Mouse (Mus musculus) erythroblast, embryonic 14.5 days (primary cell): ENCODE data around the gene Rgs16. TPM values are rescaled to one million over a fixed set of nuclear protein-coding genes. Genes with fewer than 3 reads are reported as not detected.
A peak's percentile ranks its signal among the peaks of the same experiment; 100 is the strongest.
"Not testable (repeated sequence)": the region's sequence is repeated elsewhere in the genome, so short reads cannot be mapped to it uniquely, and the experiment has no call there.

Experiments used
- H3K27me3 ChIP-seq: 2 replicates; pipeline ENCODE4 v1.6.1; 2012; ENCODE audit warnings: inconsistent platforms; ENCODE audit not compliant: control insufficient read depth
- H3K36me3 ChIP-seq: 2 replicates; pipeline ENCODE4 v1.6.1; 2012; ENCODE audit warnings: mild to moderate bottlenecking, inconsistent platforms; ENCODE audit not compliant: control insufficient read depth
- H3K4me1 ChIP-seq: 2 replicates; pipeline ENCODE4 v1.6.1; 2012; ENCODE audit warnings: inconsistent platforms; ENCODE audit not compliant: control insufficient read depth
- H3K4me3 ChIP-seq: replicated peaks from 2 replicates; pipeline ENCODE3; 2012; ENCODE audit warnings: moderate library complexity, mild to moderate bottlenecking, inconsistent platforms
- H3K9me3 ChIP-seq: 2 replicates; pipeline ENCODE4 v1.6.1; 2012; ENCODE audit warnings: low read length, inconsistent platforms, mixed read lengths; ENCODE audit not compliant: control insufficient read depth
- GATA1 ChIP-seq: IDR thresholded peaks from 2 replicates; pipeline ENCODE4 v1.6.1; 2012; ENCODE audit warnings: low read length, inconsistent platforms, mixed read lengths
- TAL1 ChIP-seq: IDR thresholded peaks from 3 replicates; pipeline ENCODE4 v1.6.1; 2012; ENCODE audit warnings: low read length, inconsistent platforms, mixed read lengths
- polyA plus RNA-seq: library from polyadenylated mRNA; stranded (reverse); fragments of >175 nt; gene quantifications from 2 replicates; pipeline ENCODE4 v1.2.3, GENCODE M21; 2012

Gene Rgs16
- polyA plus RNA-seq, 1 experiment: not detected

- Histone ChIP-seq H3K27me3 (no peaks in the 10 kb centered on the region), H3K4me1 (peaks cover 58% of the 10 kb centered on the region), H3K9me3 (no peaks in the 10 kb centered on the region), H3K4me3 (peak overlapping the region; percentile 23), H3K36me3 (peaks cover 53% of the 10 kb centered on the region)
- no peak for TF ChIP-seq TAL1
Measured at GRCm38 (mm10) chr1:153753725-153754464, 13.7 kb downstream of the Rgs16 start.

DNA sequence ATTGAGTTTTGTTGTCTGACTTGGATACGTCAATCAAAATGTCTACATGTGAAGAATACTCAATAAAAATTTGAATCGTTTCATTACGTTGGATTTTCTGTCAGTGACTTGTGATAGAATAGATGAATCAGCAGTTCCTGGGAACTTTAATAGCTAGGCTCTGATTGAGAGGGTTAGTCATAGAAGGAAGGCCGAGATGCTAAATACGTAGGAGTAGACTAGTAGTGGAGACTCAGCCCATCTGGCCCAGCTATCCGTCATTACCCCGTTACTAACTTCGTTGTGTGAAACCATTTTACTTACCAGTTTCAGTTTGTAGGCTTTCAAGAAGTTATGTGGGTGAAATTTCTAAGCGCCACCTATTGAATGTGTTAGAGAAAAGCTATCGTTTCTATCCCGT, 24.0 kb downstream of the Rgs16 start:
- Histone ChIP-seq H3K4me3 (no peak overlapping the region), H3K9me3 (no peaks in the 10 kb centered on the region), H3K36me3 (peaks cover 39% of the 10 kb centered on the region), H3K4me1 (no peaks in the 10 kb centered on the region), H3K27me3 (no peaks in the 10 kb centered on the region)
- TF ChIP-seq GATA1 (no peak), TAL1 (no peak)

- peaks cover 17% of the 10 kb centered on the region for H3K36me3 ChIP-seq
- no peaks in the 10 kb centered on the region for H3K4me1 ChIP-seq
- H3K27me3 ChIP-seq: no peaks in the 10 kb centered on the region
- no peaks in the 10 kb centered on the region for H3K9me3 ChIP-seq
- no peak for TF ChIP-seq TAL1
- TF ChIP-seq GATA1: no peak
- no peak overlapping the region for H3K4me3 ChIP-seq
Measured at GRCm38 (mm10) chr1:153766298-153766697, 26.1 kb downstream of the Rgs16 start.

DNA sequence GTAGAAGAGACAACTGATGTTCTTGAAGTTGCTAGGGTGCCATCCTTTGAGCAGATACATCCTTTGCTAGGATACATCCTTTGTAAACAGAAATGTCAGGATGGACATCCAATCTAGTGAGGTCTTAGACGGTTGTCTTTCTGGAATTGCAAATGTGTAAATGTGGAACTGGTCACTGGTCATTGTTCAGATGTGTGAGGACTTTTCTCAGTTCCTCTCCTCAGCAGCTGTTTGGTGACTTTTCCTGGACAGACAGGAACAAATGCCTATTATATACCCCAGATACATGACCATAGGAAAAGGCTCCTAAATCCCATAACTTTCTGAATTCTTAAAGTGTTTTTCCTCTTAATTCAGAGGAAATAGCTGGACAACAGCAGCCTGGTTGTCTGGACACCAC, 27.1 kb downstream of the Rgs16 start:
- Histone ChIP-seq H3K9me3 (no peaks in the 10 kb centered on the region), H3K4me3 (no peak overlapping the region), H3K4me1 (no peaks in the 10 kb centered on the region), H3K27me3 (no peaks in the 10 kb centered on the region), H3K36me3 (peaks cover 7% of the 10 kb centered on the region)
- TF ChIP-seq TAL1 (no peak), GATA1 (no peak)

DNA sequence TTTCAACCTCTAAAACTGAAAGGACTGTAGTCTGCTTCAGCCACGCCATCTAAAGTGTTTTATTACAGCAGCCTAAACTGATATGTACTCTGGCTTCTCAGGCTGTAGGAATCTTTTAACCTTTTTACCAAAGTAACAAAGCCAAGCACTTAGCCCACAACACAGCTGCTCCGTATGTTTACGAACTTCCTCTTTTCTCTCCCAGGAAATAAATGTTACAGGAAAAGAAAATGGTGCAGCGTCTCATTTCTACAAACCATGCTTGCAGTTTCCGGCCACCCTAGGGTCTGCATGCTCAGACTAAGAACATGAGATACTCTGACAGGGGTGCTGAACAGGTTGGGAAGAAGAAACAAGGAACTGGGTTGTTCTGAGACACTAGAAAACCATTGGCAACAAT, 28.3 kb downstream of the Rgs16 start:
- Histone ChIP-seq H3K27me3 (no peaks in the 10 kb centered on the region), H3K4me1 (no peaks in the 10 kb centered on the region), H3K36me3 (no peaks in the 10 kb centered on the region), H3K9me3 (no peaks in the 10 kb centered on the region), H3K4me3 (no peak overlapping the region)
- TF ChIP-seq GATA1 (no peak), TAL1 (no peak)

GRCm38 (mm10) chr1:153769571-153769970, 29.4 kb downstream of the Rgs16 start:
- H3K27me3 ChIP-seq, H3K4me1 ChIP-seq, H3K9me3 ChIP-seq, H3K36me3 ChIP-seq, H3K4me3 ChIP-seq: not testable (repeated sequence)

- Histone ChIP-seq H3K4me3 (no peak overlapping the region), H3K36me3 (no peaks in the 10 kb centered on the region), H3K4me1 (no peaks in the 10 kb centered on the region), H3K27me3 (no peaks in the 10 kb centered on the region), H3K9me3 (no peaks in the 10 kb centered on the region)
- TF ChIP-seq GATA1 (no peak), TAL1 (no peak)
Measured at GRCm38 (mm10) chr1:153769998-153770775, 30.0 kb downstream of the Rgs16 start.

DNA sequence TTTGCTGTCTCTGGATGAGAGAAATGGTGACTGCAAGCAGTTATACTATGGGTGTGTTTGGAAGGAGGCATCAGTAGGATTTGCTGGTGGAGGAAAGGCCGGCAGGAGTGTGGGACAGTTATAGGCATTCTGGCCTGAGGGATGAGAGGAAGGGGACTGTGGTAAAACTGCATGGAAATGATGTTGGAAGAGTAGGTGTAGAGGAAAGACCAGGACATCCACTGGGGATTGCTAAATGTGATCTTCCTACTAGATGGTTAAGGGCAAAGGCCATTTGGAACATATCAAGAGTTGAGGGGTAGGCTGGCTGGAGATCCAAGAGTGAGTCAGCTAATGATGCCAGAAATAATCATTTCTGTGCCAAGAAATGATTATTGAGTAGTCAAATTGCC, 30.6 kb downstream of the Rgs16 start:
- H3K27me3 ChIP-seq: no peaks in the 10 kb centered on the region
- TF ChIP-seq GATA1 (no peak), TAL1 (no peak)

DNA sequence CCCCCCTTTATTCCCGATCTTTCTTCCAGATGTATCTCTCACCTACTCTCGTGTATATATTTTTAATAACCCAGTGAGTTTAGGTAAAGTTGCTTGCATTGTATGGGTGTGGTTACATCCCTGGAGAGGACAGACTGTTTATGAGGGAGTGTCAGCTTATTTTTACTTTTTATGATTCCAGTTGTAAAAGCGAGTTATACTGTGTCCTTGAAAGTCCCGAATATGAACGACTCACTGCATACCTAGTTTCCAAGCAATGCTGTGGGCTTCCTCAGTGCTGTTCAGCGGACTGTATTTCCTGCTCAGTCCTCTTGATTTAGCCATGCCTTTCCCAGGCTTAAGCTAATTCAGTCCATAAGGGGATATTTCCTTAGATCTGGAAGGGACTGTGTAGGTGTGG, 35.0 kb downstream of the Rgs16 start:
- Histone ChIP-seq H3K27me3 (no peaks in the 10 kb centered on the region), H3K4me1 (no peaks in the 10 kb centered on the region), H3K9me3 (no peaks in the 10 kb centered on the region), H3K4me3 (no peak overlapping the region), H3K36me3 (no peaks in the 10 kb centered on the region)
- no peak for TF ChIP-seq GATA1
- no peak for TF ChIP-seq TAL1

More for the DNA sequence above, 30.6 kb downstream of the Rgs16 start:
- Histone ChIP-seq H3K36me3 (no peaks in the 10 kb centered on the region), H3K9me3 (no peaks in the 10 kb centered on the region), H3K4me1 (no peaks in the 10 kb centered on the region), H3K4me3 (no peak overlapping the region)
